Mouse (Mus musculus): ENCODE measurements around the gene Elmo3.

GRCm38 (mm10) chr8:105311718-105312117 is 6.3 kb downstream of the Elmo3 start:
- TF ChIP-seq ETS1 (conservative IDR thresholded peaks at IDR 0.05; ENCODE audit: low read depth, low read length), result no peak
- no peak; a peak in 1 of 4 replicates for TF ChIP-seq CTCF (conservative IDR thresholded peaks at IDR 0.05 in 1 of 2, IDR thresholded peaks at IDR 0.05 in 1 of 2; ENCODE audit: low read depth in 2 of 2, low read length in 2 of 2)
- TF ChIP-seq ZMIZ1 (IDR thresholded peaks at IDR 0.05; ENCODE audit: low read depth, low read length), result no peak
- TF ChIP-seq KAT2A (IDR thresholded peaks at IDR 0.05; ENCODE audit: insufficient replicate concordance, low read length), result no peak
- TF ChIP-seq TCF12 (IDR thresholded peaks at IDR 0.05; ENCODE audit: low read depth, low read length), result no peak
- TF ChIP-seq MEF2A (IDR thresholded peaks at IDR 0.05; ENCODE audit: borderline replicate concordance, low read depth, low read length), result no peak
- no peak for TF ChIP-seq EP300 (IDR thresholded peaks at IDR 0.05; ENCODE audit: low read length)
- TF ChIP-seq CHD2 (IDR thresholded peaks at IDR 0.05; ENCODE audit: low read length), result no peak
- no peak for TF ChIP-seq UBTF (IDR thresholded peaks at IDR 0.05; ENCODE audit: low read depth, low read length)
- no peak for TF ChIP-seq CHD1 (IDR thresholded peaks at IDR 0.05; ENCODE audit: low read depth, low read length)

Data from CH12.LX (cell line).